Mouse (Mus musculus): Measurements from ENCODE around the gene Gm12258.

DNA sequence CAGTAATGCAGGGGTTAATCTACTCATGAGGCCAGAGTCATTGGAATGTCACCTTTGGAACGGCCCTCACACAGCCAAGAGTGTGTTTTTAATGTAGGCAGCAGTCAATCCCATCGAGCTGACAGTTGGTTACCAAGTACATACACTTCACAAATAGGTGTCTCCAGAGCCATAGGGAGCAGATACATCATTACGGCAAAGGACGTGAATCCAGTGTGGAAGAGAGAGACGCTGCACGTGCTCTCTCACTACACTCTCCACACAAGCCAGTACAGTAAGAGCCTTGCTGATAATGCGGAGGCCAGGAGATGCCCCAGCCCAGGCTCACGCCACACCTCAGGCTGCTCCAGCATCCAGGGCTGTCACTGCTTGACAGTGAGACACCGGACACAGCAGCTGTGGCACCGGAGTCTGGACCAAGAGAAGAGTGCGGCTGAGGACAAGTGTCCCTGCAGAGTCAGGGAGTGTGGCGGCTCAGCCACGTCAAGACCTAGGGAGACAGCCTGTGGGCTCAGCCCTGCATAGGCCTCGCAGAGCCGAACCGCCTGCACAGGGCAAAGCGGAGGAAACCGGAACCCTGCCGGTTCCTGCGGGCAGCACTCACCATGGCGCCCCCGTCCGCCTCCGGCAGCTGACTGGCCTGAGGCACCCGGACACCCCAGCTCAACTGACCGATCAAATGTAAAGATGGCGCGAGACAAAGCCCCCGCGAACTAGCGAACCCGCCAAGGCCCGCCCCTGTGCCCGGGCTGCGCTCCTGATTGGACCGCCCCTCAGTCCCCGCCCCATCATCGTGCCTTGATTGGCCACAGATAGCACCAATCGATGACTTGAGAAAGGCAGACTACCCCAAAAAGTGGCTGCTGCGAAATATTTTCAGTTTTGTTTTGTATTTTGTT is 56.8 kb downstream of the Gm12258 start, which contains the start of gene Zfp39:
- TF ChIP-seq POLR2A (IDR thresholded peaks at IDR 0.05; ENCODE audit: extremely low read depth, insufficient read depth, low read length) (peak; percentile 57; the same call in 1 of the 2 replicates), CTCF (IDR thresholded peaks at IDR 0.05; ENCODE audit: extremely low read depth, insufficient read depth, low read length) (no peak)
